Mouse (Mus musculus) brown adipose tissue, adult 24 weeks (tissue): ENCODE measurements around the gene Slc44a1. TPM values are rescaled to one million over a fixed set of nuclear protein-coding genes. Genes with fewer than 3 reads are reported as not detected.

Source experiments
- H3K27ac ChIP-seq: fragments of 200-500 bp; replicated peaks from 2 replicates; pipeline ENCODE4 v1.5.1; 2012; ENCODE audit warnings: low read depth, mild to moderate bottlenecking, low read length
- H3K4me1 ChIP-seq: fragments of 200-500 bp; 2 replicates; pipeline ENCODE4 v1.6.1; 2012; ENCODE audit warnings: low read length, mixed read lengths; ENCODE audit not compliant: control insufficient read depth, insufficient read depth, insufficient read length
- H3K4me3 ChIP-seq: fragments of 200-500 bp; 2 replicates; pipeline ENCODE4 v1.5.1; 2012; ENCODE audit warnings: low read depth, mild to moderate bottlenecking, low read length, moderate library complexity; ENCODE audit not compliant: insufficient read depth
- polyA plus RNA-seq: library from polyadenylated mRNA; stranded (reverse); fragments of >200 nt; gene quantifications from 2 replicates; pipeline ENCODE4 v1.2.4, GENCODE M21; 2012; ENCODE audit not compliant: missing spikeins, insufficient read depth, insufficient read length

Gene Slc44a1
- polyA plus RNA-seq, 1 experiment: 32.8 TPM

GRCm38 (mm10) chr4:53588936-53589335 is 148.7 kb downstream of the Slc44a1 start:
- peaks cover 16% of the 10 kb centered on the region; the same call in 1 of the 2 replicates for H3K4me1 ChIP-seq
- H3K4me3 ChIP-seq: no peak overlapping the region
- no peak overlapping the region for H3K27ac ChIP-seq

GRCm38 (mm10) chr4:53589466-53589865 is 149.3 kb downstream of the Slc44a1 start:
- 0 out of 2 replicates have a peak overlapping the region, but pooled peaks have one; percentile 26 for H3K27ac ChIP-seq
- H3K4me3 ChIP-seq: no peak overlapping the region
- H3K4me1 ChIP-seq: peaks cover 16% of the 10 kb centered on the region; the same call in 1 of the 2 replicates

GRCm38 (mm10) chr4:53590163-53590562 is 149.9 kb downstream of the Slc44a1 start:
- Histone ChIP-seq H3K27ac (peak overlapping the region; percentile 12; the same call in 1 of the 2 replicates), H3K4me1 (peaks cover 16% of the 10 kb centered on the region; the same call in 1 of the 2 replicates), H3K4me3 (no peak overlapping the region)

- no peak overlapping the region for H3K4me3 ChIP-seq
- H3K27ac ChIP-seq: peak overlapping the region; percentile 55; the same call in 1 of the 2 replicates
Observed at GRCm38 (mm10) chr4:53590691-53591447, 150.7 kb downstream of the Slc44a1 start.

GRCm38 (mm10) chr4:53591536-53591935 is 151.3 kb downstream of the Slc44a1 start:
- Histone ChIP-seq H3K27ac (peak overlapping the region; percentile 93), H3K4me3 (no peak overlapping the region), H3K4me1 (peaks cover 18% of the 10 kb centered on the region; the same call in 1 of the 2 replicates)

More at GRCm38 (mm10) chr4:53590691-53591447, 150.7 kb downstream of the Slc44a1 start:
- H3K4me1 ChIP-seq: peaks cover 16% of the 10 kb centered on the region; the same call in 1 of the 2 replicates

GRCm38 (mm10) chr4:53591941-53592340 is 151.7 kb downstream of the Slc44a1 start:
- Histone ChIP-seq H3K4me1 (peaks cover 18% of the 10 kb centered on the region; the same call in 1 of the 2 replicates), H3K4me3 (peak overlapping the region; percentile 14; the same call in 1 of the 2 replicates), H3K27ac (peak overlapping the region; percentile 93)

- Histone ChIP-seq H3K27ac (peak overlapping the region; percentile 93), H3K4me1 (peaks cover 18% of the 10 kb centered on the region; the same call in 1 of the 2 replicates)
Observed at GRCm38 (mm10) chr4:53592386-53592785, 152.2 kb downstream of the Slc44a1 start.

GRCm38 (mm10) chr4:53594204-53594603 is 154.0 kb downstream of the Slc44a1 start:
- peaks cover 18% of the 10 kb centered on the region; the same call in 1 of the 2 replicates for H3K4me1 ChIP-seq

More at GRCm38 (mm10) chr4:53592386-53592785, 152.2 kb downstream of the Slc44a1 start:
- H3K4me3 ChIP-seq: no peak overlapping the region; the same call in 1 of the 2 replicates

GRCm38 (mm10) chr4:53595246-53596062 is 155.2 kb downstream of the Slc44a1 start:
- no peak overlapping the region for H3K4me3 ChIP-seq
- H3K27ac ChIP-seq: no peak overlapping the region; the same call in 1 of the 2 replicates
- peaks cover 15% of the 10 kb centered on the region; the same call in 1 of the 2 replicates for H3K4me1 ChIP-seq

More at GRCm38 (mm10) chr4:53594204-53594603, 154.0 kb downstream of the Slc44a1 start:
- Histone ChIP-seq H3K4me3 (no peak overlapping the region), H3K27ac (no peak overlapping the region)

- no peak overlapping the region for H3K4me3 ChIP-seq
- no peak overlapping the region; the same call in 1 of the 2 replicates for H3K27ac ChIP-seq
- H3K4me1 ChIP-seq: peaks cover 12% of the 10 kb centered on the region; the same call in 1 of the 2 replicates
Observed at GRCm38 (mm10) chr4:53596063-53596895, 156.1 kb downstream of the Slc44a1 start.

GRCm38 (mm10) chr4:53600462-53600861 is 160.2 kb downstream of the Slc44a1 start:
- H3K4me3 ChIP-seq: no peak overlapping the region

GRCm38 (mm10) chr4:53614576-53615225 is 174.5 kb downstream of the Slc44a1 start:
- H3K4me1 ChIP-seq: no peaks in the 10 kb centered on the region
- no peak overlapping the region for H3K4me3 ChIP-seq
- no peak overlapping the region for H3K27ac ChIP-seq

More at GRCm38 (mm10) chr4:53600462-53600861, 160.2 kb downstream of the Slc44a1 start:
- Histone ChIP-seq H3K4me1 (peaks cover 2% of the 10 kb centered on the region; the same call in 1 of the 2 replicates), H3K27ac (no peak overlapping the region)

- no peaks in the 10 kb centered on the region for H3K4me1 ChIP-seq
- H3K4me3 ChIP-seq: no peak overlapping the region
Observed at GRCm38 (mm10) chr4:53617968-53618367, 177.8 kb downstream of the Slc44a1 start.

GRCm38 (mm10) chr4:53620104-53620503 is 179.9 kb downstream of the Slc44a1 start:
- Histone ChIP-seq H3K27ac (no peak overlapping the region), H3K4me3 (no peak overlapping the region), H3K4me1 (no peaks in the 10 kb centered on the region; the same call in 1 of the 2 replicates)

More at GRCm38 (mm10) chr4:53617968-53618367, 177.8 kb downstream of the Slc44a1 start:
- no peak overlapping the region for H3K27ac ChIP-seq
